Mouse (Mus musculus): ENCODE results near the gene Ttbk2.

DNA sequence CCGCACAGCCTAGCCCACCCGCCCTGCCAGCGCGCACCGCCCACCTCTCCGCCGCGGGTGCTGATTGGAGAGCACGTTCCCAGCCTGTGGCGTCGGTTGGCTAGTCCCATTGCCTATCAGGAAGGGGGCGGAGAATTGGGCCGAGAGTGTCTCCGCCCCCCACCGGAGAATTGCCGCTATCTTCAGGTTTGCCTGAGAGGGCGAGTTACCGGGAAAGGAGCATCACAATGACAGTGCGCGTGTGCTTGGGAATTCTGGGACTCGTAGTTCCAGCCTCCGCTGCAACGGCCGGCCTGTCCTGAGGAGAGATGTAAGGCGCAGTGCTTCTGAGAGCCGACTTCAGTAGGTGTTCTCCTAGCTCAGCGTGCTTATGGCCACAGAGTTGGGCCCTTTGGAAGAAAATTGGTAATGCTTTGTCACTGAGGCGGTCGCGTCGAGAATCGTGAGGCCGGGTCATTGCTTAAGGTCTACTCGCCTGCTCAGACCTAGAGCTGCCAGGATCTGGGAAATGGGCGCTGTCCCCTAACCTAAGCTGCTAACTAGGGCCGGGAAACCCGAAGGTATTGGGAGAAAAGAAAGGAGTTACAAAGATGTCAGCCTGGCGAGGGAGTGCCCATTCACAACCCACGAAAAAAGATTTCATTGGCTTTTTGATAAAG is at the start of gene Ttbk2:
- TF ChIP-seq EP300 (optimal IDR thresholded peaks at IDR 0.05) (no peak), CTCF (IDR thresholded peaks at IDR 0.05; ENCODE audit: low read depth) (peak; percentile 55)
